Mouse (Mus musculus): ENCODE measurements around the gene Fads3.

Gene Fads3

DNA sequence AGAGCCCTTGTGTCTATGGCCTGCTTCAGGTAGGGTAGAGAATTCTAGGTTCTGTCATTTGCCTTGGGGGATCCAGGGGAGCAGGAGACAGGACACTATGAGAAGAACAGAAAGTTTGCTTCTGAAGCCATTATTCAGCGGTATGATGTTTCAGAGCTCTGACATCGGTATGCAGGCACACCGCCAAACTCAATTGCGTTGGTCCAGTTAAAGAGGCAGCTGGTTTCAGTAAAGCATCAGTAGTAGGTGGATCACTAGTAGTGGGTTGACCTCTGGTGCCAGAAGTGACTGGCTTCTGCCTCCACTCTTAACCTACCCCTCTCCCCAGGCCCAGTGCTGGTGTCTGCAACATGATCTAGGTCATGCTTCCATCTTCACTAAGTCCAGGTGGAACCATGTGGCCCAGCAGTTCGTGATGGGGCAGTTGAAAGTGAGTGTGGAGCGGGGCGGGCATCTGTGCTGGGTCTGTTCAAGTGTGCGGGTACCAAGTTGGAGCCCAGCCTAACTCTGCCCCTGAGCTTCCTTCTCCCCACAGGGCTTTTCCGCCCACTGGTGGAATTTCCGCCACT lies 12.4 kb downstream of the Fads3 start:
- no peak for DNase-seq

- DNase-seq, result no peak
These were observed 13.1 kb downstream of the Fads3 start for GRCm38 (mm10) chr19:10054361-10055075.

DNA sequence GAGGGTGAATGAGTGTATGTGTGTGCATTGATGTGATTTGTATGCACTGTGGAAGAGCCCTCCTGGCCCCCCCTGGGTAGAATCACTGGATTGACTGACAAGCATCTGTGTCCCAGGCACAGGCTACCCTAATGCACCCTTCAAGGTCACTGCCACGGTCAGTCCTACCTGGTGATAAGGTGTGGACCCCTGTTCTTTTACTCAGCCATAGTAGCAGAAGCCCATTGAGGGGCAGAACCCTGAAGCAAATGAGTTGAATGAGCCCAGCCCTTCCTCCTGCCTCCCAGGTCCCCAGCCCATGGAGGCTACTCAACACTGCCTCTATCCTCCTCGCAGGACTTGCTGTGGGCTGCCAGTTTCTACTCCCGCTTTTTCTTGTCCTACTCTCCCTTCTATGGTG lies 13.9 kb downstream of the Fads3 start:
- no peak for DNase-seq

- peak; percentile 70 to 89 for DNase-seq
These were observed 14.7 kb downstream of the Fads3 start for GRCm38 (mm10) chr19:10055783-10056660.

DNA sequence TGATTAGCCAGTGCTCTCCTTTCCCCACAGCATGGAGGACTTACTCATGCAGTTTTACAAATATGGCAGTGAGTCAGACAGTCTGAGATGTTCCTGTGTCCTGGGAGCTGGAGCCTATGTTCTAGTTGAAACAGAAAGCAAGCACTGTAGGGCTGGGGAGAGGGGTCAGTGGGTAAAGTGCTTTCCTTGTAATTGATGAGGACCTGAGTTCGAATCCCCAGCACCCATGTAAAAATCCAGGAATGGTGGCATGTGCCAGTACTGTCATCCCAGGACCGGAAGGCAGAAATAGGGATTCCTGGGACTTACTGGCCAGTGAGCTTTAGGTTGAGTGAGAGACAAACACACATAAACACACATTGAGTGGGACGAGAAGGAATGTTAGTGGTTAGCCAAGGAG lies 15.3 kb downstream of the Fads3 start:
- DNase-seq, result no peak

- peak; percentile 97 for DNase-seq
These were observed 16.4 kb downstream of the Fads3 start for GRCm38 (mm10) chr19:10057486-10058351.

- no peak for DNase-seq
These were observed 17.0 kb downstream of the Fads3 start for GRCm38 (mm10) chr19:10058352-10058825.

GRCm38 (mm10) chr19:10058876-10059427 lies 17.6 kb downstream of the Fads3 start:
- DNase-seq, result no peak

- peak; percentile 55 to 70 for DNase-seq
These were observed 18.7 kb downstream of the Fads3 start for GRCm38 (mm10) chr19:10059911-10060567.

DNA sequence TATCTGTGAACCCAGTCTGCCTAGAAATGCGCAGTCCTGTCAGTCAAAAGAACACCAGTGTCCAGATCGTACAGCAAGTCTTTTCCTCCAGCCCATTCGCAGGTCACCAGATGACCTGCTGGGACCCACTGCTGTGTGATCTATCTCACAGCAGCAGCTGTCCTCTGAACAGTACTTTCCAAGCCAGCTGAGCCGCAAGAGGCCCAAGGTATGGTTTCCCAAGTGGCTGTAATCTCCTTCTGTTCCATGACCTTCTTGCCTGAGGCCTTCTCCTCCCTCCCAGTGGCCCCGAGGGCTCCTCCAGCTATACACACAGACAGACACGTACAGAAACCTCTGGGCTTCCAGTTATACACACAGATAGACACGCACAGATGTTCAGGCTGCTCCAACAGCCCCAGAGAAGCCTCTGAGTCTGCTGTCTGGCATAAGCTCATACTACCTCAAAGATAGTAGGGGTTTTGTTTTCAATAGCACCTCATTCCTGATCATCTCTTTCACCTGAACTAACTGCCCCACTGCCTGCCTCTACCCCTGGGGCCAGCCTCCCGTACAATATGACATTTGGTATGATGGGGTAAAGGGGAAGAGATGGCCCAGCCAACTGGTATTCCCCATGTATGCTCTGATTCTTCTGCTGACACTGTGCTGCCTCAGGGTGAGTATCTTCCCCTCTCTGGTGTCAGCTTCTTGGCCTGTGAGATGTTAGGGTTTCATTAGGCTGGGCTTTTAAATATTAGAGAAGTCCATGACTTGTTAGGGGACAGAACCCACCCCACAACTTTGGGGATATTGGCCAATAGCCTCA lies 19.6 kb downstream of the Fads3 start:
- no peak for DNase-seq

GRCm38 (mm10) chr19:10061624-10062023 lies 20.3 kb downstream of the Fads3 start:
- no peak for DNase-seq

DNA sequence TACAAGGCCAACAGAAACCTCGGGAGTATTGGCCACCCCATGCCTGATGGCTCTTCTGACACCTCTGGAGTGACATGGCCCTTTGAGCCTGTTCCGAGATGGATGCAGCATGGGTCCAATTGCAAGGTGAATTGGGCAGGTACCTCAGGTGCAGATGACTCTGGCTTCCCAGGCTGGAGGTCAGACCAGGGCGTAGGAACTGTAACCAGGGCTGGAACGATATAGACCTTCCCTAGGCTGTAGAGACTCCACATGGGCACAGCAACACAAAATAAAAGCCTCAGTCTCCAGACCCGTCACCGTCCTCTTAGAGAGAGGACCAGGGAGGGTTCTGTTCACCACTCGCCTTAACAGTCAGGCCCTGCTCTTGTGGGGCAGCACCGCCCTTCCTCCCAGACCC lies 20.9 kb downstream of the Fads3 start:
- DNase-seq, result no peak

DNA sequence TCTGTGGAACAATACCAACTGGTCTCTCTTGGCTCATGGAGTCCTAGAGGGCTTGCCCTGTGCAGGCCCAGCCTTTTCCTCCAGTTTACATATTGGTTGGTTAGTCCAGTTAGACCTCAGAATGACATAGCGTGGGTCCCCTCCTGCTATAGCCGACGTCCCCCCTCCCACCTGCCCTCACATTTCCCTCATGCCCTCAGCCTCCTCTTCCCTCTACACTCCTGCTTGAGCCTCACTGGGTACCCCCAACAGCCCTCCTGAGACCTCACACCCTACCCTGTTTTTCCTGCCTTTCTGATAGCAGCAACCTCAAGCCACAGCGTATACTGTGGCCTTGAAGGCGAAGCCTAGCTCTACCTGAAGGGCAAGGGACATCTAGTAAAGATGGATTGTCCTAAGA lies 21.5 kb downstream of the Fads3 start:
- no peak for DNase-seq

DNA sequence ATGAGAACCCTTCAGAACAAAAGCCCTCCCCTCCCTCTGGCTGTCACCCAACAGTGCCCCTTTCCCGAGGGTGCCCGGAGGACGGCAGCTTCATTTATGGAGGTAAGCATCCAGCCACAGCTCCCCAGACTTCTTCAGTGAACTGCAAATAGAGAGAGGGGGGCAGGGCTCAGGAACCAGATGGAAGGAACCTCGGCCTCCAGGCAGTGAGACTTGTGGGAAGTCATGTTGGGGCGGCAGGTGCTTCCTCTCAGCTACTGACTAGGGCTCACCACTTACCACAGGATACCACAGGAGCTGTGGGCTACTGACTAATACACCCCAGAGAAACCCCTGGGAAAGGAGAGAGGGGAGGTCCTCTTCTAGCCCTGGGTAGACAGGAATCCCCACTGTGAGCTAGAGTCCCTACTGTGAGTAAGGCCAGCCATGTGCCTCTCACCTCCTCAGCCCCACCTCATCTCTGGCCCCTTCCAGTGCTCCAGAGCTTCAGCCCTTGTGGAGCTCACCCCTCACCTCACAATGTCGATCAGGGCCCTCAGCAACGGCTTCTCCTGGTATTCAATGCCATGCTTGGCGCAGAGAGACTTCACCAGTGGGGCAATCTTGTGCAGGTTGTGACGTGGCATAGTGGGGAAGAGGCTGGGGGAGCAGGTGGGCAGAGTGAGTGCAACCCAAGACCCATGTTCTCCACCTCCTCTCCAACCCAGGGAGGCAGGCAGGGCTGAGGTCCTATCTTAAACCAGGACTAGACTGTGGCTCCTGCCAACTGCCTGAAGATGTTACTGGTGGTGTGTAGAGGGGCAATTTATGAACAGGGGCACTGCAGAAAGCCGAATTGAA lies 23.0 kb downstream of the Fads3 start:
- DNase-seq, result no peak

- no peak for DNase-seq
These were observed 24.3 kb downstream of the Fads3 start for GRCm38 (mm10) chr19:10065465-10066188.

DNA sequence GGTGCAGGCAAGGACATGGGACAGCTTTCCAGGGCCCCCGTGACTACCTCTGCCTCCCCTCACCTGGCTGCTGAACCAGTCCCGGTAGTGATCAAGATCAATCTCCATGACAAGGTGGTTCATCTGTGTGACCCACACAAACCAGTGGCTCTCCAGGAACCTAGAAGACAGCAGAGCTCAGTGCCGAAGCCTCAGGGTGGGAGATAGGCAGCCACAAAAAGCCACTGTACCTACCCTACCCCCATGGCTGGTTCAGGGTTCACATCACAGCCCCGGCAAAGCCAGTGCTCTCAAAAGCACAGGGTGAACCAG lies 24.8 kb downstream of the Fads3 start:
- no peak for DNase-seq

DNA sequence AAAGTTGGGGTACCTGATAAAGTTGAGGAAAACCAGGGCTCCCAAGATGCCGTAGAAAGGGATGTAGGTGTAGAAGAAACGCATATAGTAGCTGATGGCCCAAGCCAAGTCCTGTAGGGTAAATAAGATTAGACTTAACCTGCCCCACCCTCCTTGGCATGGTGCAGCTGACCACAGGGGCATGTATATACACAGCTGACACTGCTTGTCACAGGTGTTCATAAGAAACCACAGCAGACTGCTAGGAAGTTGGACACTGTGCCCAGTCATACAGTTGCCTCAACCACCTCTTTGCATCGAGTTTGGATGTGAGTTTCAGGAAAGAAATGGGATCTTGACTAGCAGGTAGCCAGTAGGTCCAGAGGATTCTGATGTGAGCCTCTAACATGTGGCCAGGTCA lies 25.1 kb downstream of the Fads3 start:
- DNase-seq, result no peak

GRCm38 (mm10) chr19:10067701-10068100 lies 26.3 kb downstream of the Fads3 start:
- peak in 1 of 2 experiments; percentile 59 for DNase-seq
